Mouse (Mus musculus): ENCODE data around the gene Pusl1. TPM values are rescaled to one million over a fixed set of nuclear protein-coding genes. Genes with fewer than 3 reads are reported as not detected.

The Pusl1 gene
- total and polyA plus RNA-seq, 3 experiments = 16.6 to 135 (median 27.9) TPM

DNA sequence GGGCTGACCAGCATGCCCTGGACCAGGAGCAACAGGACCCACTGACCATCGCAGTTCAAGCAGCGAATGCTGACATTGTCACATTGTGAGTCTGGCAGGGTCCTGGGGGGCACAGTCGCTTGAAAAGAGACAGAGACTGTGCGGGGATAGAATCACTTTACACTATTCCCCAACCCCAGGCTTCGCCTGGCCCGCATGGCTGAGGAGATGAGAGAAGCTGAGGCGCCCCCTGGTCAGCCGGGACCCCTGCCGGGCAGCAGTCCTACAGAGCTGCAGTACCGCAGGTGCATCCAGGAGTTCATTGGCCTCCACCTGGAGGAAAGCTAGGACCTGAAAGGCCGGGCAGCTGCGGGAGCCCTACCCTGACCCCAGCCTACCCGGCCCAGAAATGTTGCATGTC, 14.1 kb upstream of the Pusl1 start:
- TF ChIP-seq GATA1 (IDR thresholded peaks at IDR 0.05; ENCODE audit: borderline replicate concordance, low read length) (no peak), TAL1 (conservative IDR thresholded peaks at IDR 0.05; ENCODE audit: low read depth, low read length) (no peak), POLR2AphosphoS5 (IDR thresholded peaks at IDR 0.05; ENCODE audit: insufficient replicate concordance, low read depth, low read length) (no peak), CTCF (IDR thresholded peaks at IDR 0.05; ENCODE audit: low read depth, low read length) (no peak), GATA2 (IDR thresholded peaks at IDR 0.05; ENCODE audit: borderline replicate concordance, low read depth, low read length) (no peak)
- ATAC-seq (ENCODE audit: extremely low read depth, insufficient number of reproducible peaks, low FRiP score, poor library complexity, severe bottlenecking) = no peak
- peaks cover 81% of the 10 kb centered on the region for H3K36me3 ChIP-seq (replicated peaks)

DNA sequence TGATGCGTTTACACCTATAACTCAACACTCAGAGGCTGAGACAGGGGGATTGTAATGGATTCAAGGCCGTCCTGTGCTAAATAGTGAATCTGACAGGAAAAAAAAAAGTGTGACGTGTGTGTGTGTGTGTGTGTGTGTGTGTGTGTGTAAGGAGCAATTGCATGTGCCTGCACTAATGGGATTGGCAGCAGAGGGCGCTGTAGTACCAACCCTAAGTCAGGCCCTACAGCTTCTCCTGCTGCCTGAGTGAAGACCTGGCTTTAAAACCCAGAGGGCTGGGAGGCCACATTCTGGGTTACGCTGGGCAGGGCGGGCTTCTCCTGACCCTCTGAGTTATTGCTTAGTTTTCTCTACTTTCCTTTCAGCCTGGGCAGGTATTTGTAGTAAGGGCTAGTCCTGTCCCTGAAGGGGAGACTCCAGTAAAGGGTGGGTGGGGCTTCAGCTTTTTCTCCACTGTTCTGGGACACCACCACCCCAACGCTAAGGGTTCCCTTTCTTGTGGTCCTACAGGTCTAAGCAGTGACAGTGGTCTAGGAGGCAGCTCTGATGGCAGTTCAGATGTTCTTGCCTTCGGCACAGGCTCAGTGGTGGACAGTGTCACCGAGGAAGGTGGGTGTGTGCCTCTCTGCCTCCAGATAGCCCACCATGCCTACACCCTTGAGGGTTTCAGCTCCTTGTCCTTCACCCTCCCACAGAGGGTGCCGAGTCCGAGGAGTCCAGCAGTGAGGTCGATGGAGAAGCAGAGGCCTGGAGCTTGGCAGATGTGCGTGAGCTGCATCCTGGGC, 12.9 kb upstream of the Pusl1 start:
- Histone ChIP-seq H3K9me3 (replicated peaks) (no peaks in the 10 kb centered on the region), H3K27me3 (ENCODE audit: insufficient read depth, low read length) (peaks cover 4% of the 10 kb centered on the region; the same call in 1 of the 2 replicates), H3K4me3 (ENCODE audit: low read depth, low read length) (no peak overlapping the region), H3K4me1 (ENCODE audit: insufficient read depth, low read depth, low read length) (0 out of 2 replicates have a peak, but pooled peaks cover 4% of the 10 kb centered on the region), H3K36me3 (replicated peaks) (peaks cover 92% of the 10 kb centered on the region)
- ATAC-seq (ENCODE audit: extremely low read depth, insufficient number of reproducible peaks, low FRiP score, poor library complexity, severe bottlenecking) = peak; percentile 38; the same call in 1 of the 2 replicates
- no peak for DNase-seq (ENCODE audit: low spot score)
- peak; percentile 17; the same call in 1 of the 2 replicates for TF ChIP-seq CTCF (IDR thresholded peaks at IDR 0.05; ENCODE audit: low read depth, low read length)
- TF ChIP-seq POLR2AphosphoS5 (IDR thresholded peaks at IDR 0.05; ENCODE audit: insufficient replicate concordance, low read depth, low read length) = no peak
- TF ChIP-seq TAL1 (conservative IDR thresholded peaks at IDR 0.05; ENCODE audit: low read depth, low read length) = no peak
- TF ChIP-seq GATA1 (IDR thresholded peaks at IDR 0.05; ENCODE audit: borderline replicate concordance, low read length) = no peak

More for the DNA sequence above, 14.1 kb upstream of the Pusl1 start:
- 0 out of 2 replicates have a peak, but pooled peaks cover 4% of the 10 kb centered on the region for H3K4me1 ChIP-seq (ENCODE audit: insufficient read depth, low read depth, low read length)
- peaks cover 8% of the 10 kb centered on the region for H3K27me3 ChIP-seq (ENCODE audit: insufficient read depth, low read length)
- H3K9me3 ChIP-seq (replicated peaks) = no peaks in the 10 kb centered on the region
- no peak overlapping the region for H3K4me3 ChIP-seq (ENCODE audit: low read depth, low read length)
- DNase-seq (ENCODE audit: low spot score) = no peak

- no peak for DNase-seq (ENCODE audit: low spot score)
- no peak for TF ChIP-seq TAL1 (conservative IDR thresholded peaks at IDR 0.05; ENCODE audit: low read depth, low read length)
- no peak for TF ChIP-seq POLR2AphosphoS5 (IDR thresholded peaks at IDR 0.05; ENCODE audit: insufficient replicate concordance, low read depth, low read length)
- no peak for TF ChIP-seq GATA1 (IDR thresholded peaks at IDR 0.05; ENCODE audit: borderline replicate concordance, low read length)
- TF ChIP-seq CTCF (IDR thresholded peaks at IDR 0.05; ENCODE audit: low read depth, low read length) = no peak
- no peak for TF ChIP-seq GATA2 (IDR thresholded peaks at IDR 0.05; ENCODE audit: borderline replicate concordance, low read depth, low read length)
- Histone ChIP-seq H3K27me3 (ENCODE audit: insufficient read depth, low read length) (no peaks in the 10 kb centered on the region), H3K36me3 (replicated peaks) (peaks cover 99% of the 10 kb centered on the region), H3K9me3 (replicated peaks) (no peaks in the 10 kb centered on the region), H3K4me1 (ENCODE audit: insufficient read depth, low read depth, low read length) (0 out of 2 replicates have a peak, but pooled peaks cover 4% of the 10 kb centered on the region), H3K4me3 (ENCODE audit: low read depth, low read length) (no peak overlapping the region)
- no peak for ATAC-seq (ENCODE audit: extremely low read depth, insufficient number of reproducible peaks, low FRiP score, poor library complexity, severe bottlenecking)
Measured at GRCm38 (mm10) chr4:155903246-155903645, 11.7 kb upstream of the Pusl1 start.

- Histone ChIP-seq H3K27me3 (ENCODE audit: insufficient read depth, low read length) (no peaks in the 10 kb centered on the region), H3K4me3 (ENCODE audit: low read depth, low read length) (no peak overlapping the region), H3K36me3 (replicated peaks) (peaks cover 93% of the 10 kb centered on the region), H3K4me1 (ENCODE audit: insufficient read depth, low read depth, low read length) (0 out of 2 replicates have a peak, but pooled peaks cover 4% of the 10 kb centered on the region), H3K9me3 (replicated peaks) (no peaks in the 10 kb centered on the region)
- no peak for TF ChIP-seq CTCF (IDR thresholded peaks at IDR 0.05; ENCODE audit: low read depth, low read length)
- no peak for TF ChIP-seq POLR2AphosphoS5 (IDR thresholded peaks at IDR 0.05; ENCODE audit: insufficient replicate concordance, low read depth, low read length)
- DNase-seq (ENCODE audit: low spot score) = no peak
- no peak for ATAC-seq (ENCODE audit: extremely low read depth, insufficient number of reproducible peaks, low FRiP score, poor library complexity, severe bottlenecking)
Measured at GRCm38 (mm10) chr4:155901205-155901604, 9.6 kb upstream of the Pusl1 start.

- TF ChIP-seq GATA2 (IDR thresholded peaks at IDR 0.05; ENCODE audit: borderline replicate concordance, low read depth, low read length) = no peak
- TF ChIP-seq CTCF (IDR thresholded peaks at IDR 0.05; ENCODE audit: low read depth, low read length) = no peak
- TF ChIP-seq POLR2AphosphoS5 (IDR thresholded peaks at IDR 0.05; ENCODE audit: insufficient replicate concordance, low read depth, low read length) = no peak
- TF ChIP-seq TAL1 (conservative IDR thresholded peaks at IDR 0.05; ENCODE audit: low read depth, low read length) = no peak
- TF ChIP-seq GATA1 (IDR thresholded peaks at IDR 0.05; ENCODE audit: borderline replicate concordance, low read length) = no peak
- H3K36me3 ChIP-seq (replicated peaks) = peaks cover 93% of the 10 kb centered on the region
- ATAC-seq (ENCODE audit: extremely low read depth, insufficient number of reproducible peaks, low FRiP score, poor library complexity, severe bottlenecking) (no peak), DNase-seq (ENCODE audit: low spot score) (no peak)
- H3K4me3 ChIP-seq (ENCODE audit: low read depth, low read length) = no peak overlapping the region
- H3K9me3 ChIP-seq (replicated peaks) = no peaks in the 10 kb centered on the region
- H3K27me3 ChIP-seq (ENCODE audit: insufficient read depth, low read length) = no peaks in the 10 kb centered on the region
- peaks cover 12% of the 10 kb centered on the region for H3K4me1 ChIP-seq (ENCODE audit: insufficient read depth, low read depth, low read length)
Measured at GRCm38 (mm10) chr4:155899355-155899754, 7.8 kb upstream of the Pusl1 start.

DNA sequence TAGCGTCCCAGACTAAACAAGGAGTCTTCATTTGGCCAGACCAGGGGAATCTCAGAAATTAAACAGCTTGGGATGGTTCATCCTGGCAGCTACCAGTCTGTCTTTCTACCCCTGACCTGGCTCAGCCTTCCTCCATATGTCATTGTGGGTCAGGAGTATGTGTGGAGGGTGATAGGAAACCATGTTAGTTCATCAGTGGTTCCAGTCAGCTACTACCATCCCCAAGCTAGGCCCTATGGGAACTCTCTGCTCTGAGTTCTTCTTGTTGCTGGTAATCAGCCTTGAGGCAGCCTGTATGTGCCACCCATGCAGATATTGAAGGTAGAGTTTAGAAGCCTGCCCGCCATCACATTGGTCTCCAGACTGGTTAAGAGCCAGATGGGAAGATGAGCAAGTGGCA, 6.7 kb upstream of the Pusl1 start:
- ATAC-seq (ENCODE audit: extremely low read depth, insufficient number of reproducible peaks, low FRiP score, poor library complexity, severe bottlenecking) = no peak
- H3K27me3 ChIP-seq (ENCODE audit: insufficient read depth, low read length) = no peaks in the 10 kb centered on the region
- H3K4me1 ChIP-seq (ENCODE audit: insufficient read depth, low read depth, low read length) = peaks cover 23% of the 10 kb centered on the region

More for the DNA sequence above, 6.7 kb upstream of the Pusl1 start:
- H3K9me3 ChIP-seq (replicated peaks) = no peaks in the 10 kb centered on the region
- DNase-seq (ENCODE audit: low spot score) = no peak
- TF ChIP-seq GATA2 (IDR thresholded peaks at IDR 0.05; ENCODE audit: borderline replicate concordance, low read depth, low read length) = no peak
- TF ChIP-seq POLR2AphosphoS5 (IDR thresholded peaks at IDR 0.05; ENCODE audit: insufficient replicate concordance, low read depth, low read length) = no peak
- TF ChIP-seq CTCF (IDR thresholded peaks at IDR 0.05; ENCODE audit: low read depth, low read length) = no peak
- TF ChIP-seq GATA1 (IDR thresholded peaks at IDR 0.05; ENCODE audit: borderline replicate concordance, low read length) = no peak
- no peak for TF ChIP-seq TAL1 (conservative IDR thresholded peaks at IDR 0.05; ENCODE audit: low read depth, low read length)
- H3K4me3 ChIP-seq (ENCODE audit: low read depth, low read length) = no peak overlapping the region
- H3K36me3 ChIP-seq (replicated peaks) = peaks cover 86% of the 10 kb centered on the region
